Mouse (Mus musculus): ENCODE measurements at regions not wholly inside any gene's neighbourhood (a gene's known extent, or its start where the extent isn't known, plus 50 kb on each side); places are given as distances from the start of the nearest gene placed in this dataset.
A peak's percentile ranks its signal among the peaks of the same experiment; 100 is the strongest.

DNA sequence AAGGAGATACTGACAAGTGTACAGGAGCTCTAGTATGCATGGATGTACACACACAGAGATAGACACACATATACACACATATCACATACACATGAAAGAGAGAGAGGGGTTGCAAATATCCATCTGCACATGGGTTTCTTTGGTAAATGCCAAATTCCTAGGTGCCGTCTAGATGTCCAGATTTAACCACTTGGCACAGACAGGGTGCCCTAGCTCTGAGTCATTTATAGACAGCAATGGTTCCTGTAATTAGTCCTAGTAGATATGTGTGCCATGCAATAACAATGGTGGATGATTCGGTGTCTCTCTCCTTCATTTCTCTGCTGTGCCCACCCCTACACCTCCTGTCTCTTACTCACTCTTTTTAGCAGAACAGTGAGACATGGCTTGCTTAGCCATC lies 389.7 kb downstream of the Cd83 start:
- WGBS (ENCODE audit: insufficient replicate concordance), result 63% methylated on average over 2 of the region's 2 CpGs
- no peak for ATAC-seq (ENCODE audit: low read depth)

DNA sequence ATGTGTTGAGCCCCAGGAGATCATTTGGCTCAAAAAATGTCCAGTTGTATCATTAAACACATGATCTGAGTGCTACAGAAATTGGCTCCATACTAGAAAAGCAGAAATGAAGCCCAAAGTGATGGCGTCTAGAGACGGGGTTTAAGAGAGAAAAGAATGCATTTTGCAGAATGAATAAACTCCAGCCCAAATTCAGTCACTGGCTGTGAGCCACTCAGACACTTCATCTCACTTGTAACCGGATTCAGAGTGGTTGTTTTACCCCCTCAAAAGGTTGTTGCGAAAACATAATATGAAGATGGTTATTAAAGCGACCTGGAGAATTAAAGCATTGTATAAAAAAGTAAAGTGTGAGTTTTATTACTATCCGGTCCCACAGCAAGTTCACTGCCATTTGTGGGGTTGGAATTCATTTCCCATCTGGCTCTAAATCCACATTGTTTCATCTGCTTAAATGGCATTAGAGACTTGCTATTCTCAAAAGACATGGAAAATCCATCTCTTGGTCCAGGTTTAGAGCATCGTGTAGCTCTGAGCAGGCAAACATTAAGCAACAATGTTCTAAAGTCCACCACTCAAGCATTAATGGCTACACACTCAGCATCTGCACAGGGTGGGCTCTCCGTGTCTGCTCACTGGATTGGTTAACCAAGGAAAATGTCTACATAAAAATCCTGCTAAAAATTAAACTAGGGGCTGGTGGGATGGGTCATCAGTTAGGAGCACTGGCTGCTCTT lies 390.9 kb downstream of the Cd83 start:
- no peak for DNase-seq
- Histone ChIP-seq H3K4me2 (no peak overlapping the region), H3K9me3 (replicated peaks) (no peaks in the 10 kb centered on the region)

More for the DNA sequence above, 389.7 kb downstream of the Cd83 start:
- no peak overlapping the region for H3K9ac ChIP-seq
- H3K9me3 ChIP-seq (replicated peaks), result no peaks in the 10 kb centered on the region
- no peaks in the 10 kb centered on the region for H3K36me3 ChIP-seq
- H3K4me1 ChIP-seq (replicated peaks), result no peaks in the 10 kb centered on the region
- no peaks in the 10 kb centered on the region for H3K27me3 ChIP-seq
- DNase-seq, result no peak
- H3K4me2 ChIP-seq, result no peak overlapping the region
- no peak overlapping the region for H3K4me3 ChIP-seq (replicated peaks)
- H3K27ac ChIP-seq, result no peak overlapping the region

DNA sequence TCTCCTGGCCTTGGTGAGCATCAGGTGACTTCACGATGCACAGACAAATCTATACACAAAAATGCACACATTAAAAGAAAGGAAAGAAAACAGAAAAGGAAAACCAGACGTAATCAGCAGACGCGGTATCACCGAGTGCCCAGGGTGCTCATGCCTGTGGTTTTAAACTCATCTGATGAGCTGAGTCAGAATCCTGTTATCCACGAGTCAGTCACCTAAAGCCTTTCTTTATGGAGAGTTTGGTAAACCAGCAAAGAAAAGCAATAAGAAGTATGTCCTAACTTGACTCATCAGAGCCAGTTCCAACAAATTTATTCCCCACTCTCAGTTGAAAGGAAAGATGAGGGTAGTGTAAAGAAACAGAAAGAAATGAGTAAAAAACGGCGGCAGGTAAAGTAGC lies 391.5 kb downstream of the Cd83 start:
- DNase-seq, result no peak
- ATAC-seq (ENCODE audit: low read depth), result no peak
- no peak overlapping the region for H3K27ac ChIP-seq
- no peaks in the 10 kb centered on the region for H3K36me3 ChIP-seq
- no peaks in the 10 kb centered on the region for H3K27me3 ChIP-seq
- no peaks in the 10 kb centered on the region for H3K4me1 ChIP-seq (replicated peaks)
- H3K4me3 ChIP-seq (replicated peaks), result no peak overlapping the region
- 60% methylated on average over 8 of the region's 8 CpGs for WGBS (ENCODE audit: insufficient replicate concordance)
- H3K4me2 ChIP-seq, result no peak overlapping the region
- no peak overlapping the region for H3K9ac ChIP-seq
- H3K9me3 ChIP-seq (replicated peaks), result no peaks in the 10 kb centered on the region

More for the DNA sequence above, 390.9 kb downstream of the Cd83 start:
- H3K4me1 ChIP-seq (replicated peaks), result no peaks in the 10 kb centered on the region
- no peak overlapping the region for H3K9ac ChIP-seq
- 73% methylated on average over 8 of the region's 8 CpGs for WGBS (ENCODE audit: insufficient replicate concordance)
- H3K27me3 ChIP-seq, result no peaks in the 10 kb centered on the region
- H3K4me3 ChIP-seq (replicated peaks), result no peak overlapping the region
- ATAC-seq (ENCODE audit: low read depth), result no peak
- no peak overlapping the region for H3K27ac ChIP-seq
- H3K36me3 ChIP-seq, result no peaks in the 10 kb centered on the region

DNA sequence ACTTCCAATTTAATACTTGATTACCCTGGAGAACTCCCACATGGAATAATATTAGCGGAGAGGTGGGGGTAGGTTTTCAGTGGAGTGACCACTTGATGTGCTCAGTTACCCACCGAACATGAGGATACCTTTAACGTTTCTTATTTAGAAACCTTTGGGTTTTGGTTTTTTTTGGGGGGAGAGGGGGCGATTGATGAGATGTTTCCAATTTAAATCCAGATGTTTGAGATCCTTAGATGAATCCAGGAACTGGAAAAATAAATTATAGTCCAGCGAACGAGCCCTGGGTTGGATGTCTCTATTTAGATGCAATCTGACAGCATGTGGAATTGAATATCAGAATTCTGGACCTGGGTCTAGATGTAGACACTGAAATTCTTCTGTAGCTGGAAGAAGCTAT lies 393.4 kb downstream of the Cd83 start:
- Histone ChIP-seq H3K36me3 (no peaks in the 10 kb centered on the region), H3K9me3 (replicated peaks) (no peaks in the 10 kb centered on the region), H3K4me3 (replicated peaks) (no peak overlapping the region), H3K27me3 (no peaks in the 10 kb centered on the region), H3K27ac (no peak overlapping the region), H3K4me1 (replicated peaks) (no peaks in the 10 kb centered on the region), H3K9ac (no peak overlapping the region), H3K4me2 (no peak overlapping the region)
- DNase-seq (no peak), ATAC-seq (ENCODE audit: low read depth) (no peak)
- 72% methylated on average over 6 of the region's 6 CpGs for WGBS (ENCODE audit: insufficient replicate concordance)

DNA sequence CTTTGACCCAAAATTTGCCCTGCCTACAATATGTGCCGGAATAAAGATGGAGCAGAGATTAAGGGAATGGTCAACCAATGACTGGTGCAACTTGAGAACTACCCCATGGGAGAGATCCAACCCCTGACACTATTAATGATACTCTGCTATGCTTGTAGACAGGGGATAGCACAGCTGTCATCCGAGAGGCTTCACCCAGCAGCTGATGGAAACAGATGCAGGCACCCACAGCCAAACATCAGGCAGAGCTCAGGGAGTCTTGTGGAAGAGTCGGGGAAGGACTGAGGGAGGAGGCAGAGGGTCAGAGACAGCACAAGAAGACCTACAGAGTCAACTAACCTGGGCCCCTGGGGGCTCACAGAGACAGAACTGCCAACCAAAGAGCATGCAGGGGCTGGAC lies 395.8 kb downstream of the Cd83 start:
- H3K27me3 ChIP-seq, result no peaks in the 10 kb centered on the region
- H3K36me3 ChIP-seq, result no peaks in the 10 kb centered on the region
- H3K4me1 ChIP-seq (replicated peaks), result no peaks in the 10 kb centered on the region
- DNase-seq (no peak), ATAC-seq (ENCODE audit: low read depth) (no peak)
- H3K9me3 ChIP-seq (replicated peaks), result no peaks in the 10 kb centered on the region
- H3K9ac ChIP-seq, result no peak overlapping the region
- no peak overlapping the region for H3K4me3 ChIP-seq (replicated peaks)
- 63% methylated on average over 3 of the region's 3 CpGs for WGBS (ENCODE audit: insufficient replicate concordance)
- H3K4me2 ChIP-seq, result no peak overlapping the region
- no peak overlapping the region for H3K27ac ChIP-seq

DNA sequence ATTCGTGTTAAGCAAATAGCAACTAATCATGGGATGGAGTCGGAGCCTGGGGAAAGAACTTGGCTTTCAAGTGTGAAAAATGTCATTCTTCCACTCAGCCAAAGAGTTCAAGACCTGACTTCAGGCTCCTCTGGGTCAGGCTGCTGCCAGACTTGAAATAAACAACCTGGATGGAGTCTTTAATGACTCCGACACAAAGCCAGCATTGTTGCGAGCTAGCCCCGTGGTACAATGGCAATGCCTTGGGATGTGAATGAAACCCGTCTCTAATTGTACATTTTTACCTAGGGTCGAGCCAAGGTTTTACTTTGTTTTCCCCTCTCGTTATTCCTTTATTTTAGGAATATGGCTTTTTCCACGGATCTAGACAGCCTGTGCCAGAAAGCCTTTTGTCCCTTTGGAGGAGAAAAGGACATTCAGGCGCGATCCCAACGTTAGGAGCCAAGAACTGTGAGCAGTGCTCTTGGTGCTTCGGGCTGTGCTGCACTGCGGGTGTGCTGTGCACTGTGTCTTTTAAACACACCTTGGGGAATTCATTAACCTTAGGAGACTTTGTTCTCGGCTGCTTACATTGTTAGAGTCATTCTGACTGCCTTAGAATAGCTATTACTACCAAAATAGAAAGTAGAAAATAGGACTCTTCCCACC lies 398.1 kb downstream of the Cd83 start:
- Histone ChIP-seq H3K9ac (no peak overlapping the region), H3K27ac (no peak overlapping the region), H3K36me3 (no peaks in the 10 kb centered on the region), H3K4me1 (replicated peaks) (no peaks in the 10 kb centered on the region), H3K27me3 (no peaks in the 10 kb centered on the region), H3K4me3 (replicated peaks) (no peak overlapping the region), H3K9me3 (replicated peaks) (no peaks in the 10 kb centered on the region), H3K4me2 (no peak overlapping the region)
- 69% methylated on average over 15 of the region's 15 CpGs for WGBS (ENCODE audit: insufficient replicate concordance)
- no peak for DNase-seq
- ATAC-seq (ENCODE audit: low read depth), result no peak

DNA sequence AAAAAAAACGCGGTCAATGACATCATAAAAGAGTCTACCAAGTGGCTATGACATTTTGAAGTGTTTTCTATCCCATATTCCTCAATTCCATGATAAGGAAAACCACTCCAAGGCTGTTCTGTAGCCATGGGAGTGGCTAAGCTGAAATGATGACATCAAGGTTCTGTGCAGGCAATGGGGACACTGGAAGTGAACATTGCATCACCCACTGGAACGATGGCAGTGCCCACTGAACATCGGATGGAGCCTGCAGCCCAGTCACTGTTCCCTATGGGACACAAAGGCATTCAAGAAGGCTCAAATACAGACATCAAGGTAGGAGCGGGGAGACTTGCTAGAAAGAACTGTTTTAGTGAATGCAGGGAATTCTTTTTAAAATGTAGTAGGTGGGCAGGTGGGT lies 410.8 kb downstream of the Cd83 start:
- H3K4me3 ChIP-seq (replicated peaks), result no peak overlapping the region
- no peaks in the 10 kb centered on the region for H3K27me3 ChIP-seq
- H3K27ac ChIP-seq, result no peak overlapping the region
- H3K4me2 ChIP-seq, result no peak overlapping the region
- no peak overlapping the region for H3K9ac ChIP-seq
- H3K36me3 ChIP-seq, result no peaks in the 10 kb centered on the region
- no peaks in the 10 kb centered on the region for H3K9me3 ChIP-seq (replicated peaks)
- H3K4me1 ChIP-seq (replicated peaks), result no peaks in the 10 kb centered on the region
- ATAC-seq (ENCODE audit: low read depth) (no peak), DNase-seq (no peak)
- WGBS (ENCODE audit: insufficient replicate concordance), result 73% methylated on average over 5 of the region's 5 CpGs

DNA sequence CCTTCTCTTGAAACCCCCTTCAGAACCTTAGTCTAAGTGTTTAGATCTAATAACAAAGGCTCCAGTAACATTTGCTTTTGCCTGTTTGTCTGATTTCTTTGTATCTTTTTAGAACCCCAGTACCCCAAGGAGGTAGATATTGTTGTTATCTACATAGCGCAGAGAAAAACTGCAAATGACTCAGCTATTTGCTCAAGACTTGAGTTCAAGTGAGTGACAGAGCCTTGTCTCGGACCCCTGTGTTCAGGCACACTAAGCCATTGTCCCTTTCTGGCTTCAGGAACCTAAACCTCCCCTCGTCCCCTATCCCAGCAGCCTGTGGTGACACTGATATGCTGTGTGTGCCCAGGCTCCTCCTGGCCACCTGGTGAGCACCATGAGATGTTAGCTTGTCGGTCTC lies 421.5 kb downstream of the Cd83 start:
- DNase-seq (no peak), ATAC-seq (ENCODE audit: low read depth) (peak; percentile 93)
- Histone ChIP-seq H3K9ac (peak overlapping the region; percentile 29; the same call in 1 of the 2 replicates), H3K4me2 (peak overlapping the region; percentile 46), H3K4me3 (replicated peaks) (no peak overlapping the region), H3K36me3 (no peaks in the 10 kb centered on the region), H3K27ac (no peak overlapping the region; the same call in 1 of the 2 replicates), H3K4me1 (replicated peaks) (peaks cover 26% of the 10 kb centered on the region), H3K9me3 (replicated peaks) (no peaks in the 10 kb centered on the region), H3K27me3 (peaks cover 20% of the 10 kb centered on the region; the same call in 1 of the 2 replicates)
- 26% methylated on average over 4 of the region's 4 CpGs for WGBS (ENCODE audit: insufficient replicate concordance)

DNA sequence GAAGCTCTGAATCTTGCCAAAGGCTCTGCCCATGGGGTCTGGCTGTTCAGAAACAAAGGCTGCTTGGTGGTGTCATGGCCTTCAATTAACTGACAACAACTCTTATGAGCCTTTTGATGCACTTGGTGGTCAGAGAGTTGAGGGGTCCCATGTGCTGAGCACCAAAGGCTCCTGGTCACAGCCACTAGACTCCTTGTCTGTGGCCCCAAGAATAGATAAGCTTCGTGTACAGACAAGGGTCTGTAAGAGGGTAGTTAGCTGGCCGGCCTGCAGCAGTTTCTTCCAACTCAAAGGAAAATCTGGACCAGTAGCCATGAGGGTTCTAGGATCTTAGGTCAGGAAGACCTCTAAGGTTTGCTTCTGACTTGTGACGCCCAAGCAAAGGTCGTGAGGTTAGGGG lies 421.9 kb downstream of the Cd83 start:
- DNase-seq, result no peak
- H3K4me1 ChIP-seq (replicated peaks), result peaks cover 26% of the 10 kb centered on the region
- peak overlapping the region; percentile 46 for H3K4me2 ChIP-seq
- H3K4me3 ChIP-seq (replicated peaks), result no peak overlapping the region
- H3K9me3 ChIP-seq (replicated peaks), result no peaks in the 10 kb centered on the region
- H3K27me3 ChIP-seq, result peaks cover 17% of the 10 kb centered on the region; the same call in 1 of the 2 replicates
- ATAC-seq (ENCODE audit: low read depth), result peak; percentile 67
- no peaks in the 10 kb centered on the region for H3K36me3 ChIP-seq
- WGBS (ENCODE audit: insufficient replicate concordance), result 52% methylated on average over 4 of the region's 4 CpGs
- no peak overlapping the region; the same call in 1 of the 2 replicates for H3K27ac ChIP-seq
- peak overlapping the region; percentile 29; the same call in 1 of the 2 replicates for H3K9ac ChIP-seq

DNA sequence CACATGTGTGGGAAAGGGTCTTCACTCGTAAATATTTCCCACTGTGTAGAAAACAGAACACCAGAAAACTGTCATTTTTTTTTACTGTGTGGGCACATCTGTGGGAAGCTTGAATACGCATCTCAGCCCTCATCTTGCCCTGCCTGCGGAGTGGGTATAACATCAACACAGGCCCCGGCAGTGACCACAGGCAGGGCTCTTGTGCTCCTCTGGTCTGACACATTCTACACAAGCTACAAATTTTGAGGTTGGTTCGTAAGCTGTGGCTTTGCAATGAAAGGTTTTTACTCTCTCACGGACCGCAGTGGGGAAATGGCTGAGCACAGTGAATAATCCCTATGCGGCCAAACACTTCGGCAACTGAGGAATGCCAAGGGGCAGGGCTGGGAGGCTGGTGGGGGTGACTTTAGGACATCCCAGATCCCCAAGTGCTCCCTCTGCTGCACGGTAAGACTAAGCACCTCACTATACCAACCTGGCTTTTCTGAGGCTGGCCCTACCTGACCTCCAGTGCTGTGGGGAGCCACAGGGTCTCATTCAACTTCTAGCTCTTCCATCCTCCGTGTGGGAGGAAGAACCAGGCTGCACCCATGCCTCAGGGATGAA lies 422.9 kb downstream of the Cd83 start:
- DNase-seq, result no peak
- H3K27me3 ChIP-seq, result peaks cover 17% of the 10 kb centered on the region; the same call in 1 of the 2 replicates
- no peaks in the 10 kb centered on the region for H3K9me3 ChIP-seq (replicated peaks)
- no peak overlapping the region for H3K4me2 ChIP-seq
- H3K36me3 ChIP-seq, result no peaks in the 10 kb centered on the region
- WGBS (ENCODE audit: insufficient replicate concordance), result 69% methylated on average over 11 of the region's 11 CpGs
- H3K9ac ChIP-seq, result no peak overlapping the region
- H3K4me1 ChIP-seq (replicated peaks), result peaks cover 26% of the 10 kb centered on the region
- no peak for ATAC-seq (ENCODE audit: low read depth)
- no peak overlapping the region for H3K4me3 ChIP-seq (replicated peaks)
- H3K27ac ChIP-seq, result no peak overlapping the region

DNA sequence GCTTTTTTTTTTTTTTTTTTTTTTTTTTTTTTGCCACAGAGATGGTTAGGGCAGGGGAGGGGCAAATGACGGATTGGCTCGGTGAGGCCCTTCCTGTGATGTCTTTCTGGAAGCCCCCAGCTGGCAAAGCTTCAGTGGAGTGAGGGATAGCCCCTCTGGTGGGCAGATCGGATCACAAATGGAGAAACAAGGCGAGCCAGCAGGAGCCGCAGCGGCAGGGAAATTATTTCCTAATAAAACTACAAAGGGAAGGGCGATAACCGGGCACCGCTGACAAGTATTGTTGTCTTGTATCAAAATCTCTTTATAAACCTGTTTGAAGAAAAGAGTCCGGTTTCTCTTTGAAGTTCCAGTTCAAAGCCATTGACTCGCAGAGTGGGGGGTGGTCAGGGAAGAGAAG lies 424.5 kb downstream of the Cd83 start:
- no peak for ATAC-seq (ENCODE audit: low read depth)
- Histone ChIP-seq H3K9ac (no peak overlapping the region), H3K4me1 (replicated peaks) (peaks cover 26% of the 10 kb centered on the region), H3K36me3 (no peaks in the 10 kb centered on the region), H3K4me3 (replicated peaks) (no peak overlapping the region), H3K4me2 (no peak overlapping the region), H3K27ac (no peak overlapping the region), H3K9me3 (replicated peaks) (no peaks in the 10 kb centered on the region), H3K27me3 (peaks cover 17% of the 10 kb centered on the region; the same call in 1 of the 2 replicates)
- DNase-seq, result no peak
- 52% methylated on average over 11 of the region's 11 CpGs for WGBS (ENCODE audit: insufficient replicate concordance)
